Mouse (Mus musculus): ENCODE data around the gene Cpm.

The Cpm gene

DNA sequence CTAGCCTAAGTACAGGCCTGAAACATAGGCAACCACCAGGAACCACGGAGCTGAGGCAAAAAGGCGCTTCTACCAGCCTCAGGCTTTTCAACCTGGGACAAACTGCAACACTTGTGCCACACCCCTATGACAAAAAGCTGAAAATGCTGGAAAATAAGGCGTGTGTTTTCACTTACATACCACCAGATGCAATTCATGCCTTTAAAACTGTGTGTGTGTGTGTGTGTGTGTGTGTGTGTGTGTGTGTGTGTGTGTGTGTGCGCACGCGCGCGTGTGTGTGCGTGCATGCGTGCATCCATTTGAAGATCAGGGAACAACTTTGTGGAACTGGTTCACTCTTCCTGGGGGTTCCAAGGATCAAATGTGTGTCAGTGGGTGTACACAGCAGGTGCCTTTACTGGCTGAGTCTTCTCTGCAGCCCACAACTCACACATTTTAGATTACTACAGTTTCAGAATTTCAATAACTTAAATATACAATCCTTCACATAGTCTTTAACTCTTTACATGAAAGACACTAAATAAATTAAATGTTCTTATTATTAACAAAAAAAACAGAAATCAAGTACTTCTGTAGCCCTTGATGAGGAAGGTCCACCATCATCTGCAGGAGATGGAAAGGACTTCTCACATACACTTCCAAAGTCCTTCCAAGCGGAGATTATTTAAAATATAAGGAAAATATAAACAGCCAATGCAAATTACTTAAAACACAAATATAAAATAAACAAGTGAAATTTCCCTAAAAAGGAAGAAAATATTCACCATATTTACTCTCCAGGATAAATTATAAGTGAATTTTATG, 60.2 kb downstream of the Cpm start:
- no peak for DNase-seq (ENCODE audit: low spot score)

DNA sequence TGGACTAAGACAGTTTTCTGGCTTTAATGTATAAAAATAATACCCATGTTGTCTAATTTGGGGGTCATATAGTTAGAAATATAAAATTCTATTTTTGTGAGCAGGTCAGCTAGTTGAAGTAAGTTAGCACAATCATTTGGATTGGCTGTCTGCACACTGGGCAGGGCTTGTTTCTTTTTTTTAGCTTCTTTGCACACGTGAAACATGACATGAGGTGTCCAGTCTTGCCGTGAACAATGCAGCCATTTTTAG, 60.7 kb downstream of the Cpm start:
- DNase-seq (ENCODE audit: low spot score) = no peak

DNA sequence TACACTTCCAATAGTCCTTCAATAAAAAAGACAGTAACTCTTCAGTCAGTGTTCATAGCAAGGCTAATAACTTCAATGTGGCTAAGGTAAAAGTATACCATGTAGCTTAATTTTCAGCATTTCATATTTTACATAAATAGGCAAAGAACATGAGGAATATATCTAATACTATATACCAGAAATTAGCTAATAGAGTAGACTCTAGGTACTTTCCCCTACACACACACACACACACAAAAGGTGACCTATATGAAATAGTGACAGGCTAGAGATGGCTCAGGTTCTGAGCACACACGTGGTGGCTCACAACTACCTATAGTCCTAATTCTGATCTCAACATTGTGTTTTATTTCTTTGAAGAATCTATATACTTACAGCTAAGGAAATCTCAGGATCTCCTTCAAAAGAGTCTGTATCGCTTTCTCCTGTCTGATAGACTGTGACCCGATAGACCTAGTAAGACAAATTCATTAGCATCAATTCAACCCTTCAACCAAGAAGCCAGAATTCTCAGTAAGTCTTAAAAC, 61.5 kb downstream of the Cpm start:
- no peak for DNase-seq (ENCODE audit: low spot score)

DNA sequence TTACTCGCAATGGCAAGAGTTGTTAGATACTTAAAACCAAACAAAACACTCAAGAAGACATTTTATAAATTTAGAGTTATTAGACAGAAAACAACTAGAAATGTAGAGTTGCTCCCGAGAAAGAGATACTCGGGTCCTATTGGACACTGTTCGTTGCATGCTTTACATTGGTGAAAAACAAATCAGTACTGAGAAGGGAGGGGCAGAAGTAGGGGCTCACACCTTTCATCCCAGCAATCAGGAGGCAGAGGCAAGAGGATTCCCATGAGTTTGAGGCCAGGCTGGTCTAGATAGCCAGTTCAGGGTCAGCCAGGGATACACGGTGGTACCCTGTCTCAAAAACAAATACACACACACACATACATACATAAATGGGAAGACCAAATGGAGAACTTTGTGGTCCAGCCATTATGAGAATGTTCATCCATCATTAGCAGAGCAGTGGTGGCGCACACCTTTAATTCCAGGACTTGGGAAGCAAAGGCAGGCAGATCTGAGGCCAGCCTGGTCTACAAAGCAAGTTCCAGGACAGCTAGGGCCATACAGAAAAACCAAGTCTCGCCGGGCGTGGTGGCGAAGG, 62.2 kb downstream of the Cpm start:
- no peak for DNase-seq (ENCODE audit: low spot score)

DNA sequence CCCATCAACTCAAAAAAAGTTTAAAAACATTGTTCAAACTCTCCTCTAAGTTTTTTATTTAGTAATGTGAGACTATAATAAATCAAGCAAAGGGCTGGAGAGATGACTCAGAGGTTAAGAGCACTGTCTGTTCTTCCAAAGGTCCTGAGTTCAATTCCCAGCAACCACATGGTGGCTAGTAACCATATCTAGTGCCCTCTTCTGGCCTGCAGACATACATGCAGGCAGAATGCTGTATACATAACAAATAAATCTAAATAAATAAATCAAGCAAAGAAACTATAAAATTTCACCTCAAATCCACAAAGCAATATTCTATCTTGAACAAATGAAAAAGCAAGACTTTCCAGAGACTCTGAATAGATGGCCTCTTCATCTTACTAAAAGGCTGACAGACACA, 62.9 kb downstream of the Cpm start:
- no peak for DNase-seq (ENCODE audit: low spot score)

DNA sequence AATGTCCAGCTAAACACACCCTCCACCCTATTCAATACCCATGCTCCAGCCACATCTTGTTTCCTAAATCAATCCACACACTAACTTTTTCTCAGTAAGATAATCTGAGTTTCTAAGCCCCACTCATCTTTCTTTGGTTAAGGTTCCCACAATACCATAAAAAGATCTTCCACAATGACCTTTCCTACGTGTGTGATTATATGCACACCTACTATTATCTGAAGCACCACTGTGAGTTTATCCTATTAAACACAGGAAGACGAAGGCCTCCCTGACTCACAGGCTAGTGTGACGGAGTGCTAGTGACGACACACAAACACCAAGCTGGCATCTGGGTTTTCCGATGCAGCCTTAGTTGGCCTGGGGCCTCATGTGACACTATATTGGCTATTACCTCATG, 63.7 kb downstream of the Cpm start:
- DNase-seq (ENCODE audit: low spot score) = no peak

DNA sequence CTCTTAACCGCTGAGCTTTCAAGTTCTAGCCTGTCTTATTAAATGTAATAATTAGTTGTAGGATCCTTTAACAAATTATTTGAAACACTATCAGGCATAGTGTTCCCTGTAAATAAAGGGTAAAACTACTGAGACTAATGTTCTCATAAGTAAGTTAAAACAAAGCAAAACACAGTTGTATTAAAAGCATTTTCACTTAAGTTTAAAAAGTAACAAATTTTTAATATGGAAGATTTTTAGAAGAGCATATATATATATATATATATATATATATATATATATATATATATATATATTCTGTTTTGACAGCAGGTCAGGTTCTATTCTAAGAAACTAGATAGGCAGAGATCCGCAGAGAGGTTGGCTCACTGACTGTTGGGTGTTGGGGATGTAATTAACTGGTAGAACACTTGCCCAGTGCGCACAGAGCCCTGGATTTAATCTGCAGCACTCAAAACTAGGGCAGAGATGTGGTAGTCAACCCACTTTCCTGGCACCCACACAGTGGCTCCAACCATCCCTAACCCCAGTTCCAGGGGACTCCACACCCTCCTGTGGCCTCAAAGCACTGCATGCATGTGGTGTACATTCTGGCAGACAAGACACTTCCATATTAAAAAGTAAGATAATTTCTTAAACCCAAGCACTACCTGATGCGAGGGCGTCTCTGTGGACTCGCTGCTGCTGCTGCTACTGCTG, 65.1 kb downstream of the Cpm start:
- no peak for DNase-seq (ENCODE audit: low spot score)

DNA sequence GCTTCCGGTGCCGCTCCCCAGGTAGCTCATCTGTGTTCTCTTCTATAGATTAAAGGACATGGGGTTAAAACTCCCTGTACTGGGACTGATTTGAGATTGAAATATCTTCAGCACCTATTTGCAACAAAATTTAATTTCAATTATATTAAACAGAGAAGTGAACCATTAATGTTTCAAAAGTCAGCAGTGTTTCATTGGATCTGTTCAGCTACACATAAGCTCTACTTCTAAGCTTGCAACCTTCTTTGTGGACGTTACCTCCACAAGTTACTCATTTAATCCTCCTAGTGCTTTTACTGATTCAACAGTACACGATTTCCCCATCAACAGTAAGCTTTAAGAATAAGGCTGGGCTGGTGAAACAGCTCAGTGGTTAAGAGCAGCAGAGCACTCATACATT, 65.7 kb downstream of the Cpm start:
- DNase-seq (ENCODE audit: low spot score) = no peak

DNA sequence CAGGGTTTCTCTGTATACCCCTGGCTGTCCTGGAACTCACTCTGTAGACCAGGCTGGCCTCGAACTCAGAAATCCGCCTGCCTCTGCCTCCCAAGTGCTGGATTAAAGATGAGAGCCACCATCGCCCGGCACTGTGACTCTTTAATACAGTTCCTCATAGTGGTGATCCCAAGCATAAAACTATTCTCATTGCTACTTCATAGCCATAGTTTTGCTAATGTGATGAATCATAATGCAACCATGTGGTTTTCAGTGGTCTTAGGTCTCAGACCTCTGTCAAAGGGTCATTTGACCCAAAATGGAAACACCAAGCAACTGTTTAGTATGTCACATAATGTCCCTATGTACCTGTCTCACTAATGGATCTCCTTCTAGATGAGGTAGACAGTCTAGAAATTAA, 66.3 kb downstream of the Cpm start:
- DNase-seq (ENCODE audit: low spot score) = no peak

DNA sequence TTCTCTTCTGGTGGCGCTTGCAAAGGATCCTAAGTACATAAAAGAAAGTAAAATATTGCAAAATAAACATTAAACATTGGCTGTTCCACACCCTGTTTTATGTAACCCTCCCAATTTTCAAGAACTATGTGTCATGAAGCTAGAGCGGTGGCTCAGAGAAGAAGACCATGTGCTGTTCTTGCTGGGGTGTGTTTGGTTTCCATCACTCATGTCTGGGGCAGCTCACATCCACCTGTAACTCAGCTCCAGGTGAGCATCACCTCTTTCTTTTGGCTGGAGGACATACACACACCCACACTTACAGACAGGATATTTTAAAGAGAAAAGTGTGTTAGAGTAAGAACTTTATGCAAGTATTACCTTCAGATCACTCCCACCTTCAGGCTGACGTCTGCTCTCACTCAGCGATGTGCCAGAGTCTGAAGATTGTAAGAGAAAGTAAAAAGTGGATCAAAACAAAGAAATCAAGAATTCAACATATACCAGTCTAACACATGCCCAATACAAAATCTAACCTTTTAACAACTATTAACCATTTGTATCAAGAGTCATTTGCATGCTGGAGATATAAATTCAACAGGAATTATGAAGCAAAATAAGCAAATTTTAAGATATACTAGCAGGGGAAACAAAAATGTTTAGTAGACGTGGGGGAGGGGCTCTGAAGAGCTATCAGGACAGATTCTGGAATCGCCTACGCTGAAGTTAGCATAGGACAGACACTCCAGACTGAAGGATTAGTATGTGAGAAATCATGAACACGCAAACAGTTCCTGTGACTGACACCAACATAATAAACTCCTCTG, 66.9 kb downstream of the Cpm start:
- DNase-seq (ENCODE audit: low spot score) = no peak

DNA sequence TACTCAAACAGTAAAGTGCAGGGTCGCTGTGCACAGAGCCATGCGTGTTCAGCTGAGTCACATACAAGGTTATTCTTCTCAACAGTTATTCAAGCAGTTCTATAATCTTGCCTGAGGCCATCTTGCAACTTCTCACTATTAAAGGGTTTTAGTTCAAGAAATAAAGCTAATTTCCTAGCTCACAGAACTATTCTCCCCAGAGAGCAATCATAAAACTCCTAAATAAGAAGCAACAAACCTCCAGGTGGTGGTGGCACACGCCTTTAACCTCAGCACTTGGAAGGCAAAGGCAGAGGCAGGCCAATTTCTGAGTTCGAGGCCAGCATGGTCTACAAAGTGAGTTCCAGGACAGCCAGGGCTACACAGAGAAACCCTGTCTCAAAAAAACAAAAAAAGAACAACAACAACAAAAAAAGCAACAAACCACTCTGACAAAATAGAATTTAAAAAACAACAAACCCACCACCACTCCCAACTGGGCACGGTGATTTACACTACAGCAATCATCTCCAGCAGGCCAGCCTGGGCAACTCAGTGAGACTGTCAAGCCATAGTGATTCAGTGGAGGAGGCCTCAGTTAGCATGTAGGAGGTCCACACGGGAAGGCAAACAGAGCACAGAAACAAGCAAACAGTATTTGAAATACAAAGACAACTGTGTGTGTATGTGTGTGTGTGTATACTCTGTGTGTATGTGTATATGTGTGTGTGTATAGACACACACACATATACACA, 67.7 kb downstream of the Cpm start:
- DNase-seq (ENCODE audit: low spot score) = no peak

DNA sequence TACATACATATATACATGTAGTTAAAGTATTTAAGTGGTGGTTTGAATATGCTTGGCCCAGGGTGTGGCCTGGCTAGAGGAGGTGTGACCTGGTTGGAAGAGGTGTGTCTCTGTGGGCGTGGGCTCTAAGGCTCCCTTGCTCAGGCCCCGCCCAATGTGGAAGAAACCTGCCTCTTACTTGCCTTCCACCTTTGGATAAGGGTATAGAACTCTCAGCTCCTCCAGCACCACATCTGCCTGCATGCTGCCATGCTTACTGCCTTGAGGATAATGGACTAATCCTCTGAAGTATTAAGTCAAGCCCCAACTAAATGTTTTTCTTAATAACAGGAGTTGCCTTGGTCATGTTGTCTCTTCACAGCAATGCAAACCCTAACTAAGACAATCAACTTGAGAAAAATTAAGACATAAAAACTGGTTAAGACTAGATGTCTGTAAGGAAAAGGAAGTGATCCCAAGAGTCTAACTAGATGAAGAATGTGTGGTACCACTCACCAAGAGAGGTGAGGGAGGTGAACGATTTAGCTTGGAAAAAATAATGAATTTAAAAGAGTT, 68.3 kb downstream of the Cpm start:
- DNase-seq (ENCODE audit: low spot score) = no peak

DNA sequence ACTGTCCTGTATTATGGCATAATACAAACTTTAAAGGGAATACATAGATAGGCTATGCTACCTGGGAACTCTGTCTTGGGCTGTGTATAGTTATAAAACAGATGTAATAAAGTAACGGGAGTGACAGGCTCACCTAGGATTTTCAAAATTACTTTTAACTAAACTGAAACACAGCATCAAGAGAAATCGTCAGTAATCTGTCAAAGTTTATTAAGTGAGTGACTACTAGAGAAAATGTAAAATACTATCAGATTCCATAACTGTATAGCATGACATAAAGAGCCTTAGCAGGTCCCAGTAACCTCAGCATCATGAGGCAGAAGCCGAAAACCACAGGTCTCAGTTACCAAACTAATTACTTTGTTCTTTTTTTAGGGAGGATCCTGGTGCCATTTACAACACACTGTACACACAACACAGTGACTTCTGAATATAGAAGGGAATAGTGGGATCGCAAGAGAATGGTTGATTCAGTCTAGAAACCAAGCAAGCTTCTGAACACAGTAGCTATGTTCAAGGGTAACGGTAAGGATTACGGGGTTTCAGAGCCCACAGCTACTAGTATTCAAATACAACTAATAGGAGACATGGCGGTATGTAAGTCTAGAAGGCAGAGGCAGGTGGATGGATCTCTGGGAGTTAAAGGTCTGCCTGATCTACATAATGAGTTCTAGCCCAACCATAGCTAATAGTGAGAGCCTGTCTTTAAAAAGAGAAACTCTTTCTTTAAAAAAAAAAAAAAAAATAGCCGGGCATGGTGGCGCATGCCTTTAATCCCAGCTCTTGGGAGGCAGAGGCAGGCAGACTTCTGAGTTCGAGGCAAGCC, 69.2 kb downstream of the Cpm start:
- DNase-seq (ENCODE audit: low spot score) = no peak

DNA sequence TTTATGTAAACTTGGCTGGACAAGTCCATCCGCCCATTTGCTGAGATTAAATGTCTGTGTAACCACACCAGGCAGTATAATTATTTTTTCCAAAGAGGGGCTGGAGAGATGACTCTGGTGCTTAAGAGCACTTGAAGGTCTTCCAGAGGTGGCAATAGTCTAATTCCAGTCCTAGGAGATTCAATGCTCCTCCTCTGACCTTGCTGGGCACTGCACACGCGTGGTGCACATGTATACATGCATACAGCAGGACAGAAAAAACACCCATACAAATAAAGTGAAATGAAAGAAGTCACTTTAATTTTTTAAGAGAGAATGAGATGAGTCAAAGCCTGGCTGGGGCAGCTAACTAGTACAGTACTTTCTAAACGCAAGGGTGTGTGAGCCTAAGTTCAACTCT, 70.6 kb downstream of the Cpm start:
- no peak for DNase-seq (ENCODE audit: low spot score)

DNA sequence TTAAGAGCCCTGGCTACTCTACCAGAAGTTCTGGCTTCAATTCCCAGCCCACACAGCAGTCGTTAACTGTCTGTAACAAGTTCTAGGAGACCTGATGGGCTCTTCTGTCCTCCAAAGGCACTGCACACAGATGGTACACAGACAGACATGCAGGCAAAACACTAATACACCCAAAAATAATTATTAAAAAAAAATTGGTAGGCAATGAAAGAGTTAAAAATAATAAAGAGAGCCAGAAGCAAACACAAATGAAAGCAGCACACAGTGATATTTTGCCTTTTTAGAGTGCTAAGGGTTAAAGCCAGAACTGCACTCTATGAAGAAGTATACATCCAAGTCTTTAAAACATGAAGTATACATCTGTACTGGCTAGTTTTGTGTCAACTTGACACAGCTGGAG, 71.2 kb downstream of the Cpm start:
- no peak for DNase-seq (ENCODE audit: low spot score)

DNA sequence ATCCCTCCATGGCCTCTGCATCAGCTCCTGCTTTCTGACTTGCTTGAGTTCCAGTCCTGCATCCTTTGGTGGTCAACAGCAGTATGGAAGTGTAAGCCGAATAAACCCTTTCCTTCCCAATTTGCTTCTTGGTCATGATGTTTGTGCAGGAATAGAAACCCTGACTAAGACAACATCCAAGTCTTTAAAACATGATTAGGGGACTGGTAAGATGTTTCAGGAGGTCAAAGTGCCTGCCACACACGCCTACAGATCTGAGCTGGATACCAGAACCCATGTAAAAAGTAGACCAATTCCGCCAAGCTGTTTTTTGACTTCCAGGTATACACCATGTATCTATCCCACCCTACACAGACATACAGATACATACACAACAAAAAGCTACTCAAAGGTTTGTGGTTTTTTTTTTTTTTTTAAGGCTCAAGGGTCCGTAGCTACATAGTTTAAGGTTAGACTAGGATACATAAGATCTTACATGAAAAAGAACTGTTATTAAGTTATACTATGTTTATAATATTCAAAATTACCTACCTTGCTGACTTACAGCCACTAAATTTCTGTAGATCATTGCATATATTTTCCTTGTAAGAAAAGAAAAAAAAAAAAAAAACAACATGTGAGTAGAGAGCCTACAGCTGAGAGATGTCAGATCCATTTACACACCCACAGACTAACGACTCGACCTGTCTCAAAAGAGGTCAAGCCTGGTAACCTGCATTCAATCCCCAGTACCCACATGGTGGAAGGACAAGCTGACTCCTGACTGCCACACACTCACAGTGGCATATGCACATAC, 71.9 kb downstream of the Cpm start:
- no peak for DNase-seq (ENCODE audit: low spot score)

DNA sequence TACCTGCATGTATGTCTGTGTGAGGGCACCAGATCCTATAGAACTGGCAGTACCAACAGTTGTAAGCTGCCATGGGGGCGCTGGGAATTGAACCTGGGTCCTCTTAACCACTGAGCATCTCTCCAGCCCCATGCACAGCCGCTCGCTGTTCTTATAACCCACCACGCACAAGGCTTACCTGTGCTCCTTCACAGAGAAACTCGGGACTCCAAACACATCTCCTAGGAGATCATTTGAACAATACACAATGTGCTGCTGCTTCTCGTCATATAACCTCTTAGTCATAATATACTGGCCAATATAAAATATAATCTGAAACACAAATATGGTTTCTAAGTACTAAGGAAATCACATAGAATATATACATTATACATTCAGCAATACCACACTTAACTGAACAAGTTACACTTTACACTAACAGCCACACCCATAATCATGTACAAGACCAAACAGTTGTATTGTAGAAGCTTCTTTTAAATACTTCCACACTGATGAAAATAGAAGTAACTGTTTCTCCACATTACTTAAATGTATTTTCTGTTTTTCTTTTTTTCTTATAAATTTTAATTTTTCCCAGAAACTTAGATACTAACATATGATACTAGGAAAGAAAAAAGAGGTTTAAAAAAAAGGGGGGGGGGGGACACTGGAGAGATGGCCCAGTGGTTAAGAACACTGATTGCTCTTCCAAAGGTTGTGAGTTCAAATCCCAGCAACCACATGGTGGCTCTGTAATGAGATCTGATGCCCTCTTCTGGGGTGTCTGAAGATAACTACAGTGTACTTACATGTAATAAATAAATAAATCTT, 72.9 kb downstream of the Cpm start:
- no peak for DNase-seq (ENCODE audit: low spot score)

DNA sequence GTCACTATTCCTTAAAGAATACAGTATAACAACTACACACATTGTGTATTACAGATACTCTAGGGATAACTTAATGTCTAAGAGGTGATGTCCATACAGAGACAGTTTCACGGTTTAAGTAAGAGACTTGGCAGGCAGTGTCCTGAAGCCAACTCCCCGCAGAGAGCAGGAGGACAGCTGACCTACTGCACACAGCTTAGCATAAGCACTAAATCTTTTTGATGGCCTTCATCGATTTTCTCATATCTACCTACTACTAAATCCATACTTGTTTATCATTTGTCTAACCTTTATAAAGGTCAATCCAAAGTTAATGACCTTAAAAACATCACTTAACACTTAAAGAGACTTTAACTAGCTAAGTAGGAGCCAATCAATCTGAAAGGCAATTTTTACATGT, 74.2 kb downstream of the Cpm start:
- DNase-seq (ENCODE audit: low spot score) = no peak

Measured in ovary, adult 18-20 months (tissue).